Mouse (Mus musculus): Measurements from ENCODE around the gene Tmem94.

DNA sequence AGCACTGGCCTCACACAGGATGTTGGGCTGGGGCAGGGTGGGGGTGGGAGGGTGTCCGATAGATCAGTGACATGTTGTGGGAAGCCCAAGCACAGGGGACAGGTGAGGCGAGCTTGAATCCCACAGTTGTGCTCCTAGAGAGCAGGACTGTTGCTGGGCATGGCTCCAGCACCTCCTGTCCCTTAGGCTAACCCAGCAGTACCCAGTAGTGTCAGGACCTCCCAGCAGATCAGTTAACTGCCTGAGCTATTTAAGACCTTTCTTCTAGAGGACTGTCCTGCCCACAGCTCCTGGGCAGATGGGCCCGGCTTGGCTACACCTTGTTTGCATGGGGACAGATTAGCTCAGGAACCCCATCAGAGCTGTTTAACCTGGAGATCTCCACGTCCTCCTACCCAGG is 63.8 kb downstream of the Tmem94 start:
- TF ChIP-seq MAFK (IDR thresholded peaks at IDR 0.05; ENCODE audit: insufficient read depth, low read depth, low read length) (no peak), CHD2 (IDR thresholded peaks at IDR 0.05; ENCODE audit: low read depth, low read length) (no peak)
